Mouse (Mus musculus) kidney, adult 2 months (tissue): ENCODE results near the gene Zfp422. TPM values are rescaled to one million over a fixed set of nuclear protein-coding genes. Genes with fewer than 3 reads are reported as not detected.
A peak's percentile ranks its signal among the peaks of the same experiment; 100 is the strongest.

Source experiments
- DNase-seq: peaks from one replicate; pipeline ENCODE4 v3.0.0; 2021
- H3K27ac ChIP-seq: fragments of 200-500 bp; 2 replicates; pipeline ENCODE4 v1.5.1; 2012; ENCODE audit warnings: low read depth, low read length, control low read depth, inconsistent platforms; ENCODE audit not compliant: insufficient read depth
- H3K27me3 ChIP-seq: fragments of 200-500 bp; replicated peaks from 2 replicates; pipeline ENCODE4 v1.6.1; 2012; ENCODE audit warnings: mild to moderate bottlenecking, moderate library complexity, low read length, inconsistent platforms; ENCODE audit not compliant: control insufficient read depth, insufficient read depth
- H3K36me3 ChIP-seq: fragments of 200-500 bp; 2 replicates; pipeline ENCODE4 v1.6.1; 2012; ENCODE audit warnings: mild to moderate bottlenecking, moderate library complexity, low read length, inconsistent platforms; ENCODE audit not compliant: control insufficient read depth, insufficient read depth
- H3K4me1 ChIP-seq: fragments of 200-500 bp; 2 replicates; pipeline ENCODE4 v1.6.1; 2011; ENCODE audit warnings: low read length; ENCODE audit not compliant: control insufficient read depth, insufficient read depth
- H3K4me3 ChIP-seq: fragments of 200-500 bp; 2 replicates; pipeline ENCODE4 v1.5.1; 2011; ENCODE audit warnings: mild to moderate bottlenecking, low read depth, low read length, control low read depth; ENCODE audit not compliant: insufficient read depth
- CTCF ChIP-seq: fragments of 200-500 bp; conservative IDR thresholded peaks from 2 replicates; pipeline ENCODE4 v1.5.1; 2011; ENCODE audit warnings: low read depth, mild to moderate bottlenecking, control low read depth, low read length, moderate library complexity, mixed read lengths; ENCODE audit not compliant: insufficient read depth, insufficient read length
- POLR2A ChIP-seq: fragments of 200-500 bp; IDR thresholded peaks from one replicate; pipeline ENCODE4 v1.6.1; 2011; ENCODE audit warnings: low read depth, low read length, control low read depth
- WGBS: fragments of 180-500 bp; shearing (Covaris S2); methylation state at CpG from one replicate; pipeline ENCODE4 v1.1.7; 2018; 5-methylcytosine and 5-hydroxymethylcytosine counted together
- polyA plus RNA-seq: library from polyadenylated mRNA; depleted of rRNA; stranded (reverse); fragments of >200 nt; gene quantifications from 2 replicates; pipeline ENCODE4 v1.2.3, GENCODE M21; 2012

The Zfp422 gene
- polyA plus RNA-seq, 1 experiment, result 22.0 TPM

DNA sequence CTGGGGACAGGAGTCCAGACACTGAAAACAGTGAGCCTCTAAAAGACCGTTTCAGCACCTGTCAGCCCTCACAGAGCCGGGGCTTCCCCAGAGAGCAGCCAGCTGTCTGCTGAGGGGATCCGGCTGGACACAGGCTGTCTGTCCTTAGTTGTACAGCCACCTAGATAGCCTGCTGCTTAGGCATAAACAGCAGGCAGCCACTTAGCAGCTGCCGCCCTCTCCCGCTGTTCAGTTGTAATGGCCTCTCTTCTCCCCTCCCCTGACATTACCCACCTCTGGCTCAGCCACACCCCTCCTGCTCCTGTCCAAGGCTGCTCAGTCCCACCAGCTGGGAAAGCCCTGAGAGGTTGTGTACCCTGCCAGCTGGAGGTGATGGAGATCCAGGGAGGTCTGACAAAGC is 42.2 kb upstream of the Zfp422 start:
- H3K36me3 ChIP-seq, result no peaks in the 10 kb centered on the region
- no peak overlapping the region for H3K4me3 ChIP-seq
- DNase-seq, result no peak
- H3K27ac ChIP-seq, result no peak overlapping the region
- no peaks in the 10 kb centered on the region for H3K4me1 ChIP-seq
- no peaks in the 10 kb centered on the region for H3K27me3 ChIP-seq
- TF ChIP-seq CTCF (no peak), POLR2A (no peak)
- WGBS, result 53% methylated on average over 5 of the region's 5 CpGs

DNA sequence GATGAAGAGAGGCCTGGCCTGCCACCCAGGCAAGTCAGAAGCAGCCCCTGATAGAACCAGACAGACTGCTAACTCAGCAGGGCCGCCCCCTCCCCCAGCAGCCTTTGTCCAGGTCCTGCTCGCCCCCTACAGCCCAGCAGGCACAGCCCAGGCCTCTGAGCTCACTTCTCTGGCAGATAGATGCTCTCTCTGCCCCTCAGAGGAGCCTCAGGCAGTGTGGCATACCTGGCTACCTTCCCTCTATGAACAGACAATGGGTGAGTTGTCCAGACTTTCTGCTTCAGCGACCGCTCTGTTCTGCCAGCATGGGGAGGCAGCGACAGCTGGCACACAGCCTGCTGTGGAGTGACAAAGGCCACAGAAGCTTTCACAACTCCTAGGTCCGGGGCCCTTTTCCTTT is 41.3 kb upstream of the Zfp422 start:
- no peak overlapping the region for H3K4me3 ChIP-seq
- H3K4me1 ChIP-seq, result no peaks in the 10 kb centered on the region
- 68% methylated on average over 6 of the region's 6 CpGs for WGBS
- TF ChIP-seq CTCF, result no peak
- no peak for TF ChIP-seq POLR2A
- DNase-seq, result peak; percentile 63
- no peaks in the 10 kb centered on the region for H3K36me3 ChIP-seq
- no peaks in the 10 kb centered on the region for H3K27me3 ChIP-seq
- no peak overlapping the region for H3K27ac ChIP-seq

DNA sequence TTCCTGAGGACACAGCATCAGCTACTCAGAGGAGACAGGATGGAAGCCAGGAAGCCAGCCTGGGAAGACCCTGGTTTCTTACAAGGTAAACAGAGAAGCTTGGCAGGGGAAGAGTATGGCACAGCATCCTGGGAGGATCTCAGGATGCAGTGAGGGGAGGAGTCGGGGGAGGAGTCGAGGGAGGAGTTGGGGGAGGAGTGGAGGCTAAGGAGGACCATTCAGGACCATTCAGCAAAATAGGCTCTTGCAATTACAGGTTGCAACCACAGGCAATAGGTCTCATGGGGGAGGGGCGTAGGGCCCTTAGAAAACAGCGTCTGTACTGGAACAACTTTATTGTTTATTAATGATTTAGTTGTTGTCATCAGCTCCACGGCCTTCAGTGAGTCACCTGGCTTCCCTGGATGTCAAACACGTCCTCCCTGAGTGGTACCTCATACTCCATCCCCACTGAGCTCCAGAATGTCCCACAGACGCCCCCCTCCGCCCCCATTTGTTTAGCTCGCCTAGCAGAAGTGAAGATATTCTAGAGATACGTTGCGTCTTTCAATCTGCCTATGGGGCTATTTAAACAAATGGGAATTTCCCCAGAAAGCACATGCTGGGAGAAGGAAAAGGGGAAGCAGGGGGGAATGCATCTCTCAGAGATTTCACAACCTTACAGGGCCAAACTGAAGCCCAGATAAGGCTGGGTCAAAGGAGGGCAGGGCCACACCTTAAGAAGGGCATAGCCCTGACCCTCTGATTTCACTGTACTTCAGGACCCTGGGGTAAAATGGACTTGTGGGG is 40.1 kb upstream of the Zfp422 start:
- DNase-seq, result no peak
- H3K36me3 ChIP-seq, result no peaks in the 10 kb centered on the region
- H3K4me1 ChIP-seq, result no peaks in the 10 kb centered on the region
- 58% methylated on average over 11 of the region's 11 CpGs for WGBS
- no peak overlapping the region for H3K4me3 ChIP-seq
- no peak for TF ChIP-seq POLR2A
- TF ChIP-seq CTCF, result 0 out of 2 replicates have a peak, but pooled peaks have one; percentile 8
- H3K27me3 ChIP-seq, result no peaks in the 10 kb centered on the region
- H3K27ac ChIP-seq, result no peak overlapping the region

DNA sequence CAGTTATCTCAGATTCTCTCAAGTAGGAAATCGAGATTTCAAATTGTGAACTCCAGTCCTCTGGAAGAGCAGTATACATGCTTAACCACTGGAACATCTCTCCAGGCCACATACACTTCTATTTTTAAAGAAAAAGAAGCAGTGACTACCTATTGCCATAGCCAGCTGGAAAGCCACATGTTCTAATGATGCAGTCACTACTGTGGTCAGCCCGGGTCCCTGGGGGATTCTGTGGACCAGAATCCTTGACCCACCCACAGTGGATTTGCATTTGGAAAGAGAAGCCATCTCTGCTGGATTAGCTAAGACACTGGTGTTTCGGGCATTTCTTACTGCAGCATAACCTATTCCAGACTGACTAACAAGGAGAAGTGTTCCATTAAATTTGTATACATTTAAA is 38.6 kb upstream of the Zfp422 start:
- 77% methylated on average over 3 of the region's 3 CpGs for WGBS
- Histone ChIP-seq H3K27me3 (no peaks in the 10 kb centered on the region), H3K4me3 (no peak overlapping the region), H3K36me3 (no peaks in the 10 kb centered on the region), H3K27ac (no peak overlapping the region), H3K4me1 (no peaks in the 10 kb centered on the region)
- DNase-seq, result no peak
- TF ChIP-seq CTCF (no peak), POLR2A (no peak)

DNA sequence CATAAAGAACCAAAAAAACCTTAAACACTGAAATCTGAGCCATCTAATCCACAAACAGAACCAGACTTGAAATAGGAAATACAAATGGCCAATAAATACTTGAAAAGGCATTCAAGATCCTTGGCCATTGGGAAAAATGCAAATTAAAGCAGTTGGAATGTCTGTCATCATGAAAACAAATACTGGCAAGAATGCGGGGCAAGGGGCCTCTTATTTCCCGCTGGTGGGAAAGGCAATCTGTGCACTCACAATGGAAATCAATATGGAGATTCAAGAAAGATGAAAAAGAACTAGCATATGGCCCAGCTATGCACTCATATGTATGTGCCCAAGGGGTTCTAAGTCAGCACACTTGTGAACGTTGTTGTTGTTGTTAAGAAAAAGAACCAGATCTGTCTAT is 38.1 kb upstream of the Zfp422 start:
- Histone ChIP-seq H3K27me3 (no peaks in the 10 kb centered on the region), H3K36me3 (no peaks in the 10 kb centered on the region), H3K4me3 (no peak overlapping the region), H3K27ac (no peak overlapping the region), H3K4me1 (no peaks in the 10 kb centered on the region)
- DNase-seq, result no peak
- TF ChIP-seq POLR2A (no peak), CTCF (no peak)
- WGBS, result 80% methylated on average over 3 of the region's 3 CpGs

DNA sequence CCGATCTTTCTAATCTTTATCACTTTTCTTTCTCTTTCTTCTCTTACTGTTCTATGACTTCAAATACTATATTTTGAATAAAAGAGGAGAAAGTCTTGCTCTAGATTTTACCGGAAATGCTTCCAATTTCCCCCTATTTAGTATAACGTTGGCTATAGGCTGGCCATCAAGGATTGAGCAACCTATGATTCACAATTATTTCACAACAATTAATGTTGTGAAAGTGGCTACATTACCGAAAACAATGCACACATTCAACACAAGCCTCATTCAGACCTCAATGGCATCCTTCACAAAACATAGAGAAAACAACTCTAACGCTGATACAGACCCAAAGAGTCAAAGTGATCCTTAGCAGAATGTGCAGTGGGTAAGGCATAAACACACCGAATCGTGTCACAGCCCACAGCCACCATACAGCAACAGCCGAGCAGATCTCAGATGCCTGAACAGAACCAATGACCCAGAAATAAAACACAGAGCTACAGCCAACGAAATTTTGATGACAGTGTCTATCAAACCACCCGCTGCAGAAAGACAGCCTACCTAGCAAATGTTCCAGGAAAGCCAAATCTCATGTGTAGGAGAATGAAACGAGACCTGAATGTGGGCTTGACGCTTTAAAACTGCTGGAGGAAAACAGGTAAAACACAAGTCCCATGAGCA is 37.4 kb upstream of the Zfp422 start:
- no peaks in the 10 kb centered on the region for H3K4me1 ChIP-seq
- H3K4me3 ChIP-seq, result no peak overlapping the region
- 80% methylated on average over 12 of the region's 12 CpGs for WGBS
- no peaks in the 10 kb centered on the region for H3K36me3 ChIP-seq
- TF ChIP-seq CTCF (no peak), POLR2A (no peak)
- H3K27me3 ChIP-seq, result no peaks in the 10 kb centered on the region
- no peak for DNase-seq
- H3K27ac ChIP-seq, result no peak overlapping the region

DNA sequence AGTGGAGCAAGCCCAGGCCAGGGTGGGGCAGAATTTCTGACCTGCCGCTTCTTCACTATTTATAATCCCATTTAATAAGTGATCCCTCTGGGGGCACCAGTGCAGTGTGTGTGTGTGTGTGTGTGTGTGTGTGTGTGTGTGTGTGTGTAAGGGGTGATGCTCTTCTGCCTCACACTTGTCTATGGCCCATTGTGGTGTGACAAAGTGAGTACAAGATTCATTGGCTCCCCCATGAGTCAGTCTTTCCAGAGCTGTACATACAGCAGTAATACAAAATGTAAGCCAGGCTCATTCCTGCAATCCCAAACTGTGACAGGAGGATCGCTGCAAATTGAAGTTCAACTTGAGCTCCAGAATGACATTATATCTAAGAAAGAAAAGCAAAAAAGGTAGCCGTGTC is 36.0 kb upstream of the Zfp422 start:
- WGBS, result 62% methylated on average over 3 of the region's 3 CpGs
- no peak overlapping the region for H3K4me3 ChIP-seq
- no peaks in the 10 kb centered on the region for H3K4me1 ChIP-seq
- TF ChIP-seq POLR2A (no peak), CTCF (no peak)
- no peak overlapping the region for H3K27ac ChIP-seq
- H3K27me3 ChIP-seq, result no peaks in the 10 kb centered on the region
- H3K36me3 ChIP-seq, result no peaks in the 10 kb centered on the region
- no peak for DNase-seq
